Mouse (Mus musculus) cerebellum, postnatal 25 days (tissue): ENCODE measurements at regions not wholly inside any gene's neighbourhood (a gene's known extent, or its start where the extent isn't known, plus 50 kb on each side); places are given as distances from the start of the nearest gene placed in this dataset.

Experiments used
- DNase-seq, 2 experiments: peaks; one replicate each; pipeline ENCODE4 v3.0.0; 2021; ENCODE audit warnings: mixed read lengths in 2 of 2

DNA sequence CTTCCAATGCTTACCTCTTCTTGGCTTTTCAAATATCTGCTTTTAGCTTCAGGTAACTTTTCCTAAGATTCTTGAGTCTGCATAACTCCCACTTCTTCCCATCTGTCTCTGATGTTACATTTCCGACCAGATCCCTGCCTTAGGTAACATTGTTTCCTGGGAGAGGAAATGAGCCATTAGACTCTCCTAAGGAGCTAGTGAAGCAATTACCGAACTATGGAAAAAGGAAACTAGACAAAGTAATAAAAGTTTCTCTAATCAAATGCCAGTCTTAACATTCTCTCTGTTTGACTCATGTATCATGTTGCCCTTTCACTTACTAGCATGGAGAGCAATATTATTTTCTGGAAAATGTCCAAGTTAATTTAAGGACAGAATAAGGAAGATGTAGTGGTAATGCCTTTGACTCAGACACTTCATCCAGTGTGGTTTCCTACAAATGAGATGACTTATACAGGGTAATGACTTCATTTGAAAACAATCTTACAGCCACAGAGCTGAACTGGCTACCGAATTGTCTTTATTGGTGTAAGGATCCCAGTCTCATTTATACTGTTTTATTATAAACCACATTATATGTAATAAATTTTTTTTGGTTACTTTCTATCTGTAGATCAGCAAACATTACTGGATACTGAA, 263.8 kb upstream of the Fam84a start:
- DNase-seq, result no peak

DNA sequence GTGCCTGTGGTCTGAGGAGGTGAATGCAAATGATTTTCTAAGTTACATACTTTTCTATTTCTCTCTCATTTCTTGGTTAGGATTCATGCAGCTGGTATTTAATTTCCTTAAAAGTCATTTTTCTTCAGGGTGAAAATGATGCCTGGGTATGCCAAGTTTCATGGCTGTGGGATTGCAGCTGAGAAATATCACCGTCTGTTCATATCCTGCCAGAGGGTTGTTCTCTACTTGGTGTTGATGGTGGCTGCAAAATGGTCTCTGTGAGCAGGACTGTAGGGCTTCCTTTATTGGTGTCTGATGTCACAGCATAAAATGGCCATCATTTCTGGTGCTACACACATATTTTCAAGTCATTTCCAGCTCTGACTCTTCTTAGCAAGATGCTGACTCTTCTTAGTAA, 259.2 kb upstream of the Fam84a start:
- no peak for DNase-seq

DNA sequence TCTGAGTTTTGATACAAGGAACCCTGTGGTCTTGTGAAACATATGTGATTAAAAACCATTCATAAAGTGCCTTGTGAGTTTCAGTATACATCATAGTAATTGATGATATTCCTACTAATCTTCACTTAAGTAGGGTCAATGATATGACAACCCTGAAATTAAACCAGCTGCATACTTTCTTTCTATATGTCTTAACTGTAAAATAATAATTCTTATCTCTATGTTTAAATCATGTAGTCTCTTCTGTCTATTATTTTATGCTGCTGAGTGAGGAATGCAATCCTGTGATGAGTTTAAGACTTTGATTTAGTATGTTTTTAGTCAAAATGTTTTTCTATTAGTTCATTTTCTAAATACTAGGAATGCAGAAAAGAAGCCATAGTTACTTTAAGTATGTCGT, 253.9 kb upstream of the Fam84a start:
- no peak for DNase-seq

DNA sequence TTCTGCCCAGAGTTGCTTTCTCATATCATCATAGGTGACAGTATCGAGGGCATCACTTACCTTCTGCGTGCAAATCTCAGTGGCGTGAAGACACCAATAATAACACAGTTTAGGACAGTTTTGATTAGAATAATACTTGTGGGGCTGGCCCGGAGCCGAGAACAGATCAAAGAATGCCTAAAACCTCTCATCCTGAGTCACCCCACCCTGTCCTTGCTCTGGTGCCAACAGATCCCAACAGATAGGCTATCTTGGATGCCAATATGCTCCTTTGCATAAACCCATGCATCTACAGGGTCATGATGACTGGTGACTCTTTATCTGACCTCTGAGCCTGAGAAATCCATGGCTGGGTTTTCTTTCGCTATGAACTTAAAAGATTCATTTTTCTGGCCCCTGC, 224.4 kb upstream of the Fam84a start:
- no peak for DNase-seq

DNA sequence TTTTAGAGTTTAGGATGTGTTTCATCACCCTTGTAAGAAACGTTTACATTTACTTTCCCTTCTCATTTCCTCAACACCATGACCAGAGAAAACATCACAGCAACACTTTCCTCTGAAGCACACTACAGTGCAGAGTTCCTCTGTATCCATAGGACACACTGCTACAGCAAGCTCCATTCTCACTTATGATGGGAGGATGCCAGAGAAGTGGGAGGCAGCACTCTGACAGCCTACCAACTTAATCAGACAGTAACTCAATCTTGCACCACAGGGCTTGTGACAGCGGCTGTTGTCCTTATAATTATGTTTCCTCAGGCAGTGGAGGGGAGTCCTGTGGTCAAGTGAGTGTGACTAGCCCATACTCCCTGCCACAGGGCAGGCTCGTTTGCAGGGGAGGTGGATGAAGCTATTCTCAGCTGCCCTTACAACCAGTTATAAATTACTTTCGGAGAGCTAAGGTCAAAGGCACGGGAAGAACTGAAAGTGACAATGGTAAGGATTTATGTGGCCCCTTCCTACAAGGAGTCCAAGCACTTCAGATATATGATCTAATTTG, 186.5 kb upstream of the Fam84a start:
- DNase-seq, result no peak

DNA sequence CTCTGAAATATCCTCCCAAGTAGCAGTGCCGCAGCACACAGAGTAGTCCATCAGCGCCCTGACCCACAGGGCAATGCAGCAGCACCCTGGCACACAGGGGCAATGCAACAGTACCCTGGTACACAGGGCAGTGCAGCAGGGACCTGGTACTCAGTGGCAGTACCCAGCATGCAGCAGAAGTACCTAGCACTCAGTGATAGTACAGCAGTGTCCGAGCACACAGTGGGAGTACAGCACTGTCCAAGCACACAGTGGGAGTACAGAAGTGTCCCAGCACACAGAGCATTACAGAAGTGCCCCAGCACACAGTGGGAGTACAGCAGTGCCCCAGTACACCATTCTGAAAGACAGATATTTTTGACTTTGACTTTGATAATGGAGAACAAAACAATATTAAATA, 186.0 kb upstream of the Fam84a start:
- no peak for DNase-seq

DNA sequence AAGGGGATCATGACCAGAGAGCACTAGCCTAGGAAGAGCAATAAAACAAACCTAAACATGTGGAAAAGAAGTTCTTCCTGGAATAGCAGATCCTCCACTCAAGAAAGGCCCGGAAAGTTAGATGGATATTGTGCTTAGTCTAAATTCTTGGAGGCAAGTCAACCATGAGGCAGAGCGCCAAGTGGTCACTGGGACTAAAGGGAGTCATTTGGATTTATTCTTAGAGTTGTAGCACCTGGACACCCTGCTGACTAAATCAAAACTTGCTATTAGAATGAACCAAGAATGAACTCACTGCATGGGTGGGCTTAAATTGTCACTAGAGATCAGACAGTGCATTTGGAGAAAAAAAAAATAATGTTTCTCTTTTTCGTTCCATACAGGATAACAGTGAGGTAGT, 166.8 kb upstream of the Fam84a start:
- DNase-seq, result no peak

DNA sequence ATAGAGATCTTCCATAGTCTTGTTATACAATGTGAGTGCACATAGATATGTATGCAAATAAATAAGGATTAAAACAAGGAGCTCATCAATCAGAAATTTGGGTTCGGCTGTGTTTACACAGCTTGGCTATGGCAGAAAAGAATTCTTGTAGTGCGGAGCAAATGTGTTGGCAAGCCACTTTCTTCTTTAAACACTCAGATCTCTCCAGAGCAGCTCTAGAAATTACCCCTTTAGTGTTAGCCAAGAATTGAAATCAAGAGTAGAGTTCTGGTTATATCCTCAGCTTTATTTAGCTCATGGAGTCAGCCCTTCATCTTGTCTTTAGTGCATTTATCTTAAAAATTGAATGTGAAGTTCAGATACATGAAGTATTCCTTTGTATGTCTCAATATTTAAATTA, 164.5 kb upstream of the Fam84a start:
- no peak for DNase-seq

DNA sequence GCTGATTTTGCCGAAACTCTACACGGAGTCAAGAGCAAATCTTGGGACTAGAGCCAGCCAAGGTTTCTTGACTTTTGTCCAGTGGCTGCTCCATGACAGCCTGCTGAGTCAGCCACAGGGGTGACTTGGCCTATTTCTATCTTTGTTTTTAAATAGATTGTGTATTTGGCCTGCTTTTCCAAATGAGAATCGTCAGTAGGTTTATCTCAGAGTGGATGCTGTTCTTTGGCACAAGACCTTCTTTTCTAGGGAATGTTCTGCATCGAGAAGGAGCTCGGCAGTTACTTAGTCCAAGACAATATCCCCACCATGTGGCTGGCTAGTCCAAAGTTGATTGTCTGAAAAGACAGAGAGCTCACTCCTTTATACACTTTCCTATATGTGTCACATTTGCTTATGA, 163.9 kb upstream of the Fam84a start:
- peak; percentile 71 to 82 for DNase-seq

DNA sequence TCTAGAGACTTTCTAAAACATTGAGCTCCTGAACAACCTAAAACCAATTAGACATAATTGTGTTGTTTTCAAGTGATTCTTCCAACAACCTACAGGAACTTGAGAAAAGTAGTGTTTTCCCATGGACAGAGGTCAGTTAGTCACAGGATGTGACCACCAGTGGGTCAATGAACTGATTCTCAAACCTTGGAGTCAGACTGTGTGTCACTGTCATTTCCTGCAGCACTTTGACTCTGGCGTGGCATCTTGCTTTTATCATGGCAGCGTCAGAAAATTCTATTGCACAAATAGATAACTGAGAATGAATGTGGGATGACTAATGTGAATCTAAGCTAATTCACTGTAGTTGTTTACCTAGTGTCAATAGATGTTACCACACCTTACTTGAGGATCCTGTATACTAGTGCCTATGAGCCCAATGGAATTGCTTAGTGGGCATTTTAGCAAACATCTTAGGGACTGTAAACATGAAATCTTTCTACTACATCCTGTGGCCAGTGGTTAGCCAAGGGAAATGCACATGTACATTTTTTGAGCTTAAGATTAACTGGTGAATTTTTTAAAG, 150.6 kb upstream of the Fam84a start:
- DNase-seq, result no peak

DNA sequence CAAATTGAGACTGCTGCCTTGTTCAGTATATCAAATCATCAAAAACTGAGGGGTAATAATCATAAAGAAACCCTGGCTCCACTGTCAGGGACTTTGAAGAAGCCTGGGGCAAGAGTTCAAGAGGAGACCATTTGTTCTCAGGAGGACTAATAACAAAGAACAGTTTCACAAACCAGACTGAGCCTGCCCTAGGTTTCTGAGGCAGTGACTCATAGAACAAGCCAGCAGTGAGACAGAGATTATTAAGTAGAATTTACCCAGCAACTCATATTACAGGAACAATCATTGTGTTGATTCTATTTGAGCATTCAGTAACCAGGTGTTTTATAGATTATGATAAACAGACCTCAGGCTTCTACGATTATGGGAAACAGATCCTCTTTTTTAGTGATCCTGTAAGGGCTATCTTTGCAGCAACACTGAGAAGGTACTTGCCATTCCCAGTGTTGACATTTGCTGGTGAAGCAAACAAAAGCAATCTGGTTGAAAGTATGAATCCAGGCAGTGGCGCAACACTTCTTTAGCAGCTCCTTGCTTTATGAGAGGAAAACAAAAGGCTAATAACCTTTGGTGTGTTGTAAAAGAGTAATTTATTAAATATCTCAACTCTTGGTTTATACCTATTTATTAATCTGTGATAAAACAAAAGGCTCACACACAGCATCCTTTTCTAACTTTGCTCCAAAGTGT, 150.0 kb upstream of the Fam84a start:
- no peak for DNase-seq

DNA sequence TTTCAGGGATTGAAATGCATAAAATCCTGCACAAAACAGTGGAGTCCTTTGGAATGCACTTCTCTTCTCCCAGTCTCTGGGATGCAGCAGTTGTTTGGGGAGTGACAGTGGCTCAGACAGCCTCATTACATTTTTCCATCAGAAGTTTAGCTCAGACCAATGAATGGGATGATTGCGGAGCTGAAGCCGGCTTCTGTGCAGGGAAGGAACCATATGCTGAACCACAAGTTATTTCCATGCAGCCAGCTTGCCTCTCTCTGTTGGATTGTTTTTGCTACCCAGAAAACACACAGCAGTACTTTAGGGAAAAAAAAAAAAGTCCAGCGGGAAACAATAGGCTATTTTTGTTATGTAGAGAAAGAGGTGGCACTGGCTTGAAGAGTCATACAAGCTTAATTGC, 140.2 kb upstream of the Fam84a start:
- no peak for DNase-seq

DNA sequence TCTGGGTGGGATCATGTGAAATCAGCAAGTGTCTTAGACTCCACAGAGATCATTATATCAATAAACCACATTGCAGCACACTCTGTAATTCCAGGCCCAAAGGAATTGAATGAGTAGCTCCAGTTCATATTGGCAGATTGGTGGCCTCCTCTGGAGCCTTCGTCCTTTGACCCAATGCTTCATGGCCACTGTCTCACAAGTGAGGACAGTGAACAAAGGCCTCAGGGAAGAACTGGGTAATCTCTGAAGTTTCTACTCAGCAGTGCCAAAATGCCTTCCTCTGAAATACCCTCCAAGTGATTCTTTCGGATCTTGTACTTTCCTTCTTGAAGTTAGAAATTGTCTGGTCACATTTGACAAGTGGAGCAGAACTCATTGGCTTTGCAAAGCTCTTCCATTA, 135.8 kb upstream of the Fam84a start:
- no peak for DNase-seq

DNA sequence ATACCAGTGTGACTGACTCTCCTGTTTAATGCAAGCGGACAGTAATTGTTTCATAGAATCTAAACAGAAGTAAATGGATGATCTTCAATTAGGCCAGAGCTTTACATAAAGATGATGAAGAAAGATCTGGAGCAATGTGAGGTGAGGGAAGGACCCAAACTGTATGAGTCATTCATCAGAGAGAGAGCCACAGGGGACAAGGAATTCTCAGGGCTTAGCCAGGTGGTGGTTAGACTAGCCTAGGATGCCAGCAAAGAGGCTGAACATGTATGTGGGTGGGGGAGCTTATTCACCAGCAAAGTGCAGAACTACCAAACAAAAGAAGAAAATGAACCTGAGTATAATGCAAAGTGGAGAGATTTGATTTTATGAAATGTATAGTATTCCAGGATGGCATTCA, 134.8 kb upstream of the Fam84a start:
- peak in 1 of 2 experiments; percentile 11 for DNase-seq

DNA sequence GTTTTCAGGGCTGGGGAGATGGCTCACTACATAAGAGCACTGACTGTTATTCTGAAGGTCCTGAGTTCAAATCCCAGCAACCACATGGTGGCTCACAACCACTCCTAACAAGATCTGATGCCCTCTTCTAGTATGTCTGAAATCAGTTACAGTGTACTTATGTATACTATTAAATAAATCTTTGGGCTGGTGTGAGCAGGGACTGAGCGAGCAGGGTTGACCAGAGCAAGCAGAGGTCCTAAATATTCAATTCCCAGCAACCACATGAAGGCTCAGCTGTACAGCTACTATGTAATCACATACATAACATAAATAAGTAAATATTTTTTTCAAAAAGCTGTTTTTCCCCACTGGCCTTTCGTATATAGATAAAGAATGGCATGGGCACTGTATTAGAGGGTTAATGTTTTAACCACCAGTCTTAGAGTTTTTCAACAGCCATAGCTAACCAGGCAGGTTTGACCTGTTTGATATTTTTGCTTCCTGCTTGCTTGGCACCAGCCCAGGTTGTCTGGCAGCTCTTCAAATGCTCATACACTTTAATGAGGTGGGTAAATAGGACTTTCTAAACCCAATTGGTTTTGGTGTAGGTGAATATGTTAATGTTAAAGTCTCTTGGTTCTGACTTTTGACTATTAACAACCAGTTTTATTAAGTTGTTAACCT, 134.1 kb upstream of the Fam84a start:
- DNase-seq, result peak; percentile 60 to 75

DNA sequence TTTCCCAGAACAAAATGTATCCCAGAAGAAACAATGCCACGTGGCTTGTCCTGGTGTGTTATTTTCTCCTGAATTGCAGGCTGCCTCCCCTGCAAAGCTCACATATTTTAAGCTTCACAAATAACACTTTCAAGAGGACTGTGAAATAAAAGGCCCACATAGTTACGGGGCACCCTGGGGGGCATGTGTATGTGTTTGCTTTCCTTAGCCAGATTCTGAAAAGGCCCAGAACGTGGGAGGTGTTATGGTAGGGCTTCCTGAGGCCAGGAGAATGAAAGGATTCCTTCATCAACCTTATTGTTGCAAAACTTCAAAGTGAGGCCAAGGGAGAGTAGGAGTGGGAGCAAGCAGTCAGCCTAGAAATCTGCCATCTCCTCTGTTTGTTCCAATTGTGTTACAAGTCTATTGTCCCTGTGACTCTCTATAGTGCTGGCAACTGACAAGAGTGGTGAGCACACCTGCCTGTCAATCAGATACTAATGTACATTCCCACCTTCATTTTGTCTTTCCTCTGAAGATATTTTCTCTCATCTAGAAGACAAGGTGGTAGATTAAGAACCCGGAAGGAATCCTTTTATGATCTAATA, 131.3 kb upstream of the Fam84a start:
- DNase-seq, result no peak

DNA sequence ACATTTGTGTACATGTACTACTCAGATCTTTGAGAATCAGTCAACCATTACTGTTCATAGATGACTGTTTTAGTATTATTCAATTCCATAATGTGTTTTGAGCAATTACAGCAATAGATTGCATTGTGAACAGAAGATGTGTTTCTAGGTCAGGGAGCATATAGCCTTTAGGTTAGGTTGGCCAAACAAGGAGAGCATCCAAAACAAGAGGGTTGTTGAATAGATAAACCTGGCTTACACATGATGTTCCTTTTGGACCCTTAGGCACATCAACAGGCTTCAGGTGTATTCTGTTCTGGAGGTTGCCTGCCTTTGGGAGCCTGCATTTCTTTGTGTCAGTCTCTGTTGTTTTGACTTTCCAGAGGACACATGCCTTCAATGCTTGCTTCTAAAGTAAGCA, 123.4 kb upstream of the Fam84a start:
- DNase-seq, result no peak

DNA sequence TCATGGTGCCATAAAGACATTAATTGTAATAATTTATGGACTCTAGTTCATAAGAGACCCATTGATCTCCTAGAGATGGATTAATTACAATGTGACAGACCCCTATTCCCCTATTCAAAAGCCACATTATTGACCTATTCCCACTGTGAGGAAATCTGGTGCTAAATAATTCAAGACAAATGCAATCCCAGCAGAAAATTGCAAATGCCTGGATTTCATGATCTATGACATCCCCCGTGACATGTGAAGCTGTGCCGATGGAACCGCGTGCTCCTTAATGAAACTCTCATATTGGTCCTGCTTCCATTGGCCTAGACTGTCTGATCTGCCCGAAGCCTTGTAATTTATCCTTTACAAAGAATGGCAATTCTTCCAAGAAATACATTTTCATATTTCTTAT, 122.9 kb upstream of the Fam84a start:
- no peak for DNase-seq

DNA sequence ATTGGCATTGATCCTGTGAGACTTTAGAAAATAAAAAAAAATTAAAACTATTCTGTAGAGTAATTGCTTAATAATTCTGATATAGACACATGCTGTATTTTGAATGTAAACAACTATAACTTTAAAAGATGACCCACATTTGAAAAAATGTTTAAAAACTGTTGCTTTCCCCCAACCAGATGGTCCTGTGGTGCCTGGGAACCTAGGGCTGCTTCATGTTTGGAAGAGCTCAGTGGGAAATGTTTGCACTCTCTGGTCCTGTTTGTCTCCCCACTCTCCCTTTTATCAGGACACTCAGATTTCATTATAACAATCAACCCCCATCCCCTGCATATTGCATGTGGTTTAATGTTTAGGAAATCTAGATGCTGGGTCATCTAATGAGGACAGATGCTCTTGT, 119.4 kb upstream of the Fam84a start:
- DNase-seq, result peak in 1 of 2 experiments; percentile 36

DNA sequence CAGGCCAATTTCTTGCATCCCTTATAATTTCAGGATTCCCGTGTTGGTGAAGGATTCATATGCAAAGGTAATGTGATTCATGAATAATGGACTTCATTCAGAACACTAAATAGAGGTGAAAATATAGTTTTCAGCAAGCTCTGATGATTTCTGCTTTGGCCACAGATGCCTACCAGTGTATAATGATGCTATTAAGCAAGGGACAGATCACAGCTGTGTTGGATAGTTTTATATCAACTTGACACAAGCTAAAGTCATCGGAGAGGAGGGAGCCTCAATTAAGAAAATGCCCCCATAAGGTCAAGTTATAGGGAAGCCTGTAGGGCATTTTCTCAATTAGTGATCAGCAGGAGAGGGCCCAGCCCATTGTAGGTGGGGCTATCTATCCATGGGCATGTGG, 109.2 kb upstream of the Fam84a start:
- DNase-seq, result no peak

DNA sequence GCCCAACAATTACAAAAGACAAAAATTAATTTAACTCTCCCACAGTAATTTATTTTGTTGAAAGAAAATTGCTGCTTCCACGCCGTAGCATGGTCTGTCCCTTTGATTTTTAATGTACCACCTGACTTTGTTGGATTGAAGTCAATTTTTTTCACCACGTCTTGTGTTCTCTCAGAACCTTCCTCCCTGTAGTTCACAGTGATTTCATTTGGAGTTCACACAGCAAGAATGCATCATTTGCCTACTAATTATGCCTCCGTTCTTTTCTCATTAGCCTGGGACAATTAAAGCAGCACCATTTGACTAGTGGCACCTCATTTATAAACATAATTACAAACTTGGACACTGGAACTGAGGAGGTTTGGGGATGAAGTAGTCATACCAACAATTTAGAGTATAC, 108.4 kb upstream of the Fam84a start:
- no peak for DNase-seq

DNA sequence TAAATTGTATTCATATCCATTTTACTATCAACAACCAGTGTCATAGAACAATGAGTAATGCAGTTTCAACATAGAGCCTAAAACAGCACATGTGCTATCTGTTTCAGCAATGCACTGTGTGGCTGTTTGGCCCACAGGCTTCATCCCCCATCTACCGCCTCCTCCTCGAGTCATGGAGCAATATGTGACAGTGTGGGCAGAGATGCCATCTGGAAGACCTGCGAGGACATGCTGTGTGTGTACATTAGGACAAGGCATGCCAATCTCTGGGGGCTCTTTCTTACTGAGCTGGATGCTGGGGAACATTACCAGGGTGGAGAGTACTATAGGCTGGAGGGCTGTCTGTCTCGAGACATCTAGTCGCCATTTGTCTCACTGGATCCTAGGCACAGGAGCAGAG, 101.5 kb upstream of the Fam84a start:
- DNase-seq, result no peak

DNA sequence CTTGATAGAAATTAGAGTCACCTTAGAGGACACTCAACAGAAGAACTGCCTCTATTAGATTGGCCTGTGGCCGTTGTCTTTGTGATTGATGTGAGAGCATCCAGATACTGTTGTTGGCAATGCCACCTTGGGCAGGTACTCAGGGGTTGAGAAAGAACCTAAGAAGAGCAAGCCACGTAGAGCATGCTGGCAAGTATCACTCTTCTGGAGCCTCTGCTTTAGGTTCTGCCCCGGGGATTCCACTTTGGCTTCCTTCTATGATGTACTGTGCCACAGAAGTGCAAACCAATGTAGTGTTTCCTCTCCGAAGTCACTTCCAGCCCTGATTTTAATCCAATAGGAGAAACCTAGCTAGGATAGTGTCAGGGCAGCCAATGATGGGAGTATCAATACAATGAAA, 98.3 kb upstream of the Fam84a start:
- no peak for DNase-seq
